Mouse (Mus musculus): ENCODE data around the gene Lrmda. TPM values are rescaled to one million over a fixed set of nuclear protein-coding genes. Genes with fewer than 3 reads are reported as not detected.

Lrmda gene
- total RNA-seq, 2 experiments from 2014 or later, result 3.6 to 4.9 TPM

GRCm38 (mm10) chr14:23093306-23093705 is 1073.8 kb downstream of the Lrmda start:
- no peak for DNase-seq

GRCm38 (mm10) chr14:23094546-23095157 is 1075.1 kb downstream of the Lrmda start:
- no peak for DNase-seq

- no peak for DNase-seq
Observed at GRCm38 (mm10) chr14:23095158-23096016, 1075.9 kb downstream of the Lrmda start.

- DNase-seq, result no peak
Observed at GRCm38 (mm10) chr14:23096017-23096336, 1076.5 kb downstream of the Lrmda start.

GRCm38 (mm10) chr14:23096405-23096804 is 1076.9 kb downstream of the Lrmda start:
- DNase-seq, result no peak

Small RNAs within 50 kb of the gene (microRNA-seq; reads per million reads assigned to microRNA genes)
- not detected for gene Gm27532

Other genes starting within 250 kb of the Lrmda start
- 100 to 1,000 TPM; 276 to 322 TPM for gene Vdac2, start 194.5 kb upstream of the Lrmda start, total RNA-seq (2021)
- gene Comtd1, start 170.7 kb upstream of the Lrmda start, total RNA-seq (2021), result 10 to 100 TPM; 39.1 to 45.7 TPM
- 10 to 100 TPM; 17.9 to 25.1 TPM for gene Zfp503, start 30.1 kb upstream of the Lrmda start, total RNA-seq (2021)

Measured in adrenal gland, postnatal 10 days (tissue).